Mouse (Mus musculus): ENCODE results near the gene Fam189a2. TPM values are rescaled to one million over a fixed set of nuclear protein-coding genes. Genes with fewer than 3 reads are reported as not detected.
A peak's percentile ranks its signal among the peaks of the same experiment; 100 is the strongest.

Fam189a2 gene
- total RNA-seq, 2 experiments from 2014 or later: 66.0 to 76.8 TPM

GRCm38 (mm10) chr19:23984186-23984585, 46.6 kb downstream of the Fam189a2 start:
- no peak for DNase-seq
- intact Hi-C loops (cut with DNase I): loop anchor here (5.0 kb wide), 1 partner anchor 118 kb away; no protein-coding TSS in a partner anchor

GRCm38 (mm10) chr19:23980598-23980997, 50.2 kb downstream of the Fam189a2 start:
- intact Hi-C loops (cut with DNase I): loop anchor here (5.0 kb wide), 1 partner anchor 122 kb away; no protein-coding TSS in a partner anchor
- no peak for DNase-seq

- no peak for DNase-seq
- intact Hi-C loops (cut with DNase I): no loop called here
Measured at GRCm38 (mm10) chr19:23977901-23978443, 52.8 kb downstream of the Fam189a2 start.

GRCm38 (mm10) chr19:23972881-23973649, 57.8 kb downstream of the Fam189a2 start:
- peak; percentile 79 to 86 for DNase-seq
- intact Hi-C loops (cut with DNase I): loop anchor here (2.0 kb wide), 1 partner anchor 58 kb away; the partner anchor contains the start of gene Fam189a2

GRCm38 (mm10) chr19:23971391-23971790, 59.4 kb downstream of the Fam189a2 start:
- intact Hi-C loops (cut with DNase I): no loop called here
- peak; percentile 62 to 63 for DNase-seq

GRCm38 (mm10) chr19:23970374-23970773, 60.4 kb downstream of the Fam189a2 start:
- intact Hi-C loops (cut with DNase I): no loop called here
- DNase-seq: peak in 1 of 2 experiments; percentile 28

GRCm38 (mm10) chr19:23968862-23969225, 62.0 kb downstream of the Fam189a2 start:
- no peak for DNase-seq
- intact Hi-C loops (cut with DNase I): loop anchor here (10.0 kb wide), 2 partner anchors 394 to 424 kb away; no protein-coding TSS in a partner anchor

GRCm38 (mm10) chr19:23968125-23968861, 62.5 kb downstream of the Fam189a2 start:
- intact Hi-C loops (cut with DNase I): loop anchor here (10.0 kb wide), 2 partner anchors 393 to 423 kb away; no protein-coding TSS in a partner anchor
- peak; percentile 75 for DNase-seq

GRCm38 (mm10) chr19:23967156-23967555, 63.7 kb downstream of the Fam189a2 start:
- intact Hi-C loops (cut with DNase I): loop anchor here (10.0 kb wide), 2 partner anchors 392 to 422 kb away; no protein-coding TSS in a partner anchor

GRCm38 (mm10) chr19:23966376-23966775, 64.4 kb downstream of the Fam189a2 start:
- intact Hi-C loops (cut with DNase I): loop anchor here (10.0 kb wide), 2 partner anchors 392 to 422 kb away; no protein-coding TSS in a partner anchor
- DNase-seq: no peak

More at GRCm38 (mm10) chr19:23967156-23967555, 63.7 kb downstream of the Fam189a2 start:
- peak; percentile 83 to 86 for DNase-seq

GRCm38 (mm10) chr19:23964401-23964910, 66.4 kb downstream of the Fam189a2 start:
- intact Hi-C loops (cut with DNase I): loop anchor here (5.0 to 10.0 kb wide), 5 partner anchors 207 to 592 kb away; partner anchors contain the start of gene Apba1
- DNase-seq: peak in 1 of 2 experiments; percentile 38

- DNase-seq: peak; percentile 78 to 86
- intact Hi-C loops (cut with DNase I): loop anchor here (1.0 to 10.0 kb wide), 7 partner anchors 60 to 589 kb away; partner anchors contain the start of gene Apba1
Measured at GRCm38 (mm10) chr19:23961516-23961915, 69.3 kb downstream of the Fam189a2 start.

- DNase-seq: no peak
- intact Hi-C loops (cut with DNase I): loop anchor here (1.0 to 10.0 kb wide), 7 partner anchors 60 to 589 kb away; partner anchors contain the start of gene Apba1
Measured at GRCm38 (mm10) chr19:23960831-23961447, 69.9 kb downstream of the Fam189a2 start.

GRCm38 (mm10) chr19:23960275-23960674, 70.5 kb downstream of the Fam189a2 start:
- intact Hi-C loops (cut with DNase I): loop anchor here (5.0 to 10.0 kb wide), 5 partner anchors 203 to 588 kb away; partner anchors contain the start of gene Apba1
- peak; percentile 63 to 68 for DNase-seq

- intact Hi-C loops (cut with DNase I): loop anchor here (5.0 to 10.0 kb wide), 5 partner anchors 203 to 588 kb away; partner anchors contain the start of gene Apba1
- DNase-seq: peak; percentile 25 to 30
Measured at GRCm38 (mm10) chr19:23959870-23960269, 70.9 kb downstream of the Fam189a2 start.

GRCm38 (mm10) chr19:23958925-23959324, 71.9 kb downstream of the Fam189a2 start:
- peak in 1 of 2 experiments; percentile 21 for DNase-seq

GRCm38 (mm10) chr19:23957563-23957962, 73.3 kb downstream of the Fam189a2 start:
- intact Hi-C loops (cut with DNase I): no loop called here
- peak; percentile 23 to 38 for DNase-seq

More at GRCm38 (mm10) chr19:23958925-23959324, 71.9 kb downstream of the Fam189a2 start:
- intact Hi-C loops (cut with DNase I): no loop called here

GRCm38 (mm10) chr19:23956299-23956975, 74.4 kb downstream of the Fam189a2 start:
- intact Hi-C loops (cut with DNase I): no loop called here
- peak in 1 of 2 experiments; percentile 45 for DNase-seq

GRCm38 (mm10) chr19:23955461-23955860, 75.4 kb downstream of the Fam189a2 start:
- DNase-seq: no peak

More at GRCm38 (mm10) chr19:23955461-23955860, 75.4 kb downstream of the Fam189a2 start:
- intact Hi-C loops (cut with DNase I): no loop called here

Measured in heart, postnatal 10 days (tissue).